Mouse (Mus musculus) spleen, adult 12 weeks (tissue): ENCODE results near the gene Tm9sf3.

Experiments
- DNase-seq: peaks from one replicate; pipeline ENCODE4 v3.0.0; 2022; ENCODE audit warnings: low spot score

The Tm9sf3 gene

GRCm38 (mm10) chr19:41176881-41177280 is 86.9 kb downstream of the Tm9sf3 start:
- DNase-seq = no peak

- DNase-seq = no peak
Observed at GRCm38 (mm10) chr19:41165914-41166235, 97.9 kb downstream of the Tm9sf3 start.

- no peak for DNase-seq
Observed at GRCm38 (mm10) chr19:41165144-41165913, 98.5 kb downstream of the Tm9sf3 start.

GRCm38 (mm10) chr19:41164447-41165095 is 99.2 kb downstream of the Tm9sf3 start:
- DNase-seq = no peak
